Mouse (Mus musculus): ENCODE results near the gene Slc26a5. TPM values are rescaled to one million over a fixed set of nuclear protein-coding genes. Genes with fewer than 3 reads are reported as not detected.

Slc26a5 gene
- total and polyA plus RNA-seq, 3 experiments: not detected

GRCm38 (mm10) chr5:21831761-21832160 is 33.6 kb downstream of the Slc26a5 start:
- Histone ChIP-seq H3K4me1 (ENCODE audit: control insufficient read depth in 1 of 2, insufficient read depth in 2 of 2, low read length in 2 of 2) (no peaks in the 10 kb centered on the region), H3K27me3 (ENCODE audit: control insufficient read depth in 1 of 2, insufficient read depth in 2 of 2, low read length in 2 of 2) (peaks cover 0 to 10% of the 10 kb centered on the region in 2 experiments; a peak in 2 of 4 replicates), H3K4me3 (ENCODE audit: control insufficient read depth in 1 of 2, insufficient read depth in 1 of 2, low read depth in 2 of 2, low read length in 2 of 2) (no peak overlapping the region), H3K9ac (ENCODE audit: control insufficient read depth, low read depth, low read length, poor library complexity, severe bottlenecking) (no peak overlapping the region), H3K79me2 (ENCODE audit: control insufficient read depth, insufficient read depth, low read length, poor library complexity) (no peaks in the 10 kb centered on the region), H3K9me3 (replicated peaks; ENCODE audit: insufficient read depth, low read length) (no peaks in the 10 kb centered on the region), H3K27ac (ENCODE audit: control insufficient read depth, low read depth, low read length) (no peak overlapping the region), H3K36me3 (ENCODE audit: control insufficient read depth in 1 of 2, insufficient read depth in 2 of 2, low read length in 2 of 2) (no peaks in the 10 kb centered on the region)
- DNase-seq (ENCODE audit: low read depth, low spot score): no peak
- TF ChIP-seq POLR2A (IDR thresholded peaks at IDR 0.05; ENCODE audit: control insufficient read depth in 1 of 2, insufficient read depth in 1 of 2, low read depth in 1 of 2, low read length in 2 of 2, poor library complexity in 1 of 2): no peak
- no peak for TF ChIP-seq MXI1 (IDR thresholded peaks at IDR 0.05; ENCODE audit: low read depth, low read length)
- TF ChIP-seq NRF1 (IDR thresholded peaks at IDR 0.05; ENCODE audit: insufficient read depth, low read depth, low read length, poor library complexity, severe bottlenecking): no peak
- TF ChIP-seq ELF1 (IDR thresholded peaks at IDR 0.05; ENCODE audit: low read depth, low read length): no peak
- TF ChIP-seq MYB (IDR thresholded peaks at IDR 0.05; ENCODE audit: low read depth, low read length): no peak
- no peak for TF ChIP-seq CHD2 (IDR thresholded peaks at IDR 0.05; ENCODE audit: low read length)
- no peak for TF ChIP-seq SIN3A (IDR thresholded peaks at IDR 0.05; ENCODE audit: low read length)
- TF ChIP-seq GATA1 (IDR thresholded peaks at IDR 0.05; ENCODE audit: low read depth, low read length): no peak
- no peak for TF ChIP-seq ZC3H11A (IDR thresholded peaks at IDR 0.05; ENCODE audit: low read depth, low read length)
- no peak for TF ChIP-seq POLR2AphosphoS5 (IDR thresholded peaks at IDR 0.05; ENCODE audit: borderline replicate concordance, low read depth, low read length)
- no peak for TF ChIP-seq ZMIZ1 (IDR thresholded peaks at IDR 0.05; ENCODE audit: low read depth, low read length)
- no peak for TF ChIP-seq MAFK (IDR thresholded peaks at IDR 0.05; ENCODE audit: borderline replicate concordance, low read depth, low read length)

- TF ChIP-seq USF1 (IDR thresholded peaks at IDR 0.05; ENCODE audit: low read depth, low read length) (no peak), MAFK (IDR thresholded peaks at IDR 0.05; ENCODE audit: borderline replicate concordance, low read depth, low read length) (no peak), MAZ (IDR thresholded peaks at IDR 0.05; ENCODE audit: low read depth, low read length) (no peak), USF2 (IDR thresholded peaks at IDR 0.05; ENCODE audit: borderline replicate concordance in 1 of 2, insufficient read depth in 1 of 2, low read depth in 1 of 2, low read length in 2 of 2) (no peak), ZC3H11A (IDR thresholded peaks at IDR 0.05; ENCODE audit: low read depth, low read length) (no peak), POLR2A (IDR thresholded peaks at IDR 0.05; ENCODE audit: control insufficient read depth in 1 of 2, insufficient read depth in 1 of 2, low read depth in 1 of 2, low read length in 2 of 2, poor library complexity in 1 of 2) (no peak), MEF2A (IDR thresholded peaks at IDR 0.05; ENCODE audit: extremely low read depth, insufficient replicate concordance, low read depth, low read length, poor library complexity, severe bottlenecking) (no peak), ETS1 (IDR thresholded peaks at IDR 0.05; ENCODE audit: low read depth, low read length) (no peak), SMC3 (IDR thresholded peaks at IDR 0.05; ENCODE audit: low read depth, low read length) (no peak), UBTF (IDR thresholded peaks at IDR 0.05; ENCODE audit: borderline replicate concordance, insufficient read depth, low read depth, low read length) (no peak), EP300 (IDR thresholded peaks at IDR 0.05; ENCODE audit: low read depth in 1 of 2, low read length in 2 of 2) (no peak), HCFC1 (IDR thresholded peaks at IDR 0.05; ENCODE audit: low read depth, low read length) (no peak), MXI1 (IDR thresholded peaks at IDR 0.05; ENCODE audit: low read depth, low read length) (no peak)
Measured at GRCm38 (mm10) chr5:21828855-21829254, 36.5 kb downstream of the Slc26a5 start.

More at GRCm38 (mm10) chr5:21828855-21829254, 36.5 kb downstream of the Slc26a5 start:
- H3K79me2 ChIP-seq (ENCODE audit: control insufficient read depth, insufficient read depth, low read length, poor library complexity): no peaks in the 10 kb centered on the region
- H3K36me3 ChIP-seq (ENCODE audit: control insufficient read depth in 1 of 2, insufficient read depth in 2 of 2, low read length in 2 of 2): no peaks in the 10 kb centered on the region
- no peak for DNase-seq (ENCODE audit: low read depth, low spot score)
- no peak overlapping the region for H3K9ac ChIP-seq (ENCODE audit: control insufficient read depth, low read depth, low read length, poor library complexity, severe bottlenecking)
- peaks cover 0 to 7% of the 10 kb centered on the region in 2 experiments; a peak in 2 of 4 replicates for H3K27me3 ChIP-seq (ENCODE audit: control insufficient read depth in 1 of 2, insufficient read depth in 2 of 2, low read length in 2 of 2)
- H3K4me3 ChIP-seq (ENCODE audit: control insufficient read depth in 1 of 2, insufficient read depth in 1 of 2, low read depth in 2 of 2, low read length in 2 of 2): no peak overlapping the region
- H3K27ac ChIP-seq (ENCODE audit: control insufficient read depth, low read depth, low read length): no peak overlapping the region
- no peaks in the 10 kb centered on the region for H3K4me1 ChIP-seq (ENCODE audit: control insufficient read depth in 1 of 2, insufficient read depth in 2 of 2, low read length in 2 of 2)
- H3K9me3 ChIP-seq (replicated peaks; ENCODE audit: insufficient read depth, low read length): no peaks in the 10 kb centered on the region

All from MEL (cell line).